Mouse (Mus musculus): ENCODE measurements around the gene Naaladl1. TPM values are rescaled to one million over a fixed set of nuclear protein-coding genes. Genes with fewer than 3 reads are reported as not detected.

Gene Naaladl1
- 4.1 and 4.4 TPM in 2 replicates for polyA plus RNA-seq (2014; fragmentation: Nextera tagmentation; extraction: Ambion mirVana)

DNA sequence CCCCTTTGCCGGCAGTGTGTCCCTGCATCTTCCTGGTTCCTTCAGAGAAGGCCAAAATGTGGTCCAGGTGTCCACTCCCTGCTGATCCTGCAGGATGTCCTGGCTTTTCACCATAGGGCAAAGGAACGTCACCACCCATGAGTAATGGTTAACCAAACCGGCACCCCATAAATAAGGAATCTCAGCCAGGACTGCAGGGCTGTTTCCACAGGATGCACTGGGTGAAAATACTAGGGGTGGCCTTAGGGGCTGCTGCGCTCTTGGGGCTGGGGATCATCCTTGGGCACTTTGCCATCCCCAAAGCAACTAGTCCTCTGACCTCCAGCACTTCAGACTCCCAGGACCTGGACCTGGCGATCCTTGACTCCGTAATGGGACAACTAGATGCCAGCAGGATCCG, at the start of gene Naaladl1:
TSS of gene Naaladl1 (plus strand) at position 197 of the 400 bp plus-strand sequence.
- Histone ChIP-seq H3K4me2 (ENCODE audit: low read length) (no peak within 1 kb of the TSS), H3K27ac (ENCODE audit: low read depth) (no peak within 1 kb of the TSS), H3K4me3 (ENCODE audit: low read depth, low read length) (no peak within 1 kb of the TSS), H3K9me3 (ENCODE audit: control insufficient read depth, low read length) (no peaks in the 10 kb centered on the region), H3K4me1 (replicated peaks; ENCODE audit: control insufficient read depth, insufficient read depth, low read length) (no peaks in the 10 kb centered on the region), H3K36me3 (ENCODE audit: control insufficient read depth, insufficient read depth, low read length) (no peaks in the 10 kb centered on the region), H3K9ac (ENCODE audit: low read length) (no peak within 1 kb of the TSS), H3K27me3 (replicated peaks; ENCODE audit: control insufficient read depth, insufficient read depth, low read length) (no peaks in the 10 kb centered on the region)
- no peak for ATAC-seq (replicated peaks; ENCODE audit: low FRiP score, low TSS enrichment, low read depth)
- 81% methylated on average over 7 of the region's 7 CpGs for WGBS
- no peak for DNase-seq (ENCODE audit: low spot score)

DNA sequence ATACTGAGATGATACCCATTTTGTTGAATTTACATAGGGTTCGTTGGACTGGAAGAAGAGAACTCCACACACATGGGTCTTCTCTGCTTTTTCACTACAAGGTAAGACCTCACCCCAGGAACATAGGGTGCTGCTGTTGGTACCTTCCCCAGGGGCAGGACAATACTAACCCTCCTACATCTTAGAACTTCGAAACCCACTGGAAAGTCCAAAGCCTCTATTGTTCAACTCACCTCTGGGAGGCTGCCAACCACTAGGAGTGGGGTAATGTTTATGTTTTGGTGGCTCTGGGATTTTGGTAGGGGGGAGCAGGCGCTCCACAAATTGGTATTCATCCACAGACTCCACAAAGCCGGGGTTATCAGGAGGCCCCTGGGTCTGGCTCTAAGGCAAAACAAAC, 48.9 kb upstream of the Naaladl1 start:
- 58% methylated on average over 4 of the region's 4 CpGs for WGBS
- H3K4me1 ChIP-seq (replicated peaks; ENCODE audit: control insufficient read depth, insufficient read depth, low read length) = peaks cover 16% of the 10 kb centered on the region
- peak overlapping the region; percentile 92 for H3K4me3 ChIP-seq (ENCODE audit: low read depth, low read length)
- H3K9ac ChIP-seq (ENCODE audit: low read length) = peak overlapping the region; percentile 71
- ATAC-seq (replicated peaks; ENCODE audit: low FRiP score, low TSS enrichment, low read depth) (no peak), DNase-seq (ENCODE audit: low spot score) (no peak)
- peak overlapping the region; percentile 89 for H3K4me2 ChIP-seq (ENCODE audit: low read length)
- peaks cover 64% of the 10 kb centered on the region for H3K36me3 ChIP-seq (ENCODE audit: control insufficient read depth, insufficient read depth, low read length)
- H3K27me3 ChIP-seq (replicated peaks; ENCODE audit: control insufficient read depth, insufficient read depth, low read length) = no peaks in the 10 kb centered on the region
- H3K9me3 ChIP-seq (ENCODE audit: control insufficient read depth, low read length) = no peaks in the 10 kb centered on the region
- H3K27ac ChIP-seq (ENCODE audit: low read depth) = no peak overlapping the region

DNA sequence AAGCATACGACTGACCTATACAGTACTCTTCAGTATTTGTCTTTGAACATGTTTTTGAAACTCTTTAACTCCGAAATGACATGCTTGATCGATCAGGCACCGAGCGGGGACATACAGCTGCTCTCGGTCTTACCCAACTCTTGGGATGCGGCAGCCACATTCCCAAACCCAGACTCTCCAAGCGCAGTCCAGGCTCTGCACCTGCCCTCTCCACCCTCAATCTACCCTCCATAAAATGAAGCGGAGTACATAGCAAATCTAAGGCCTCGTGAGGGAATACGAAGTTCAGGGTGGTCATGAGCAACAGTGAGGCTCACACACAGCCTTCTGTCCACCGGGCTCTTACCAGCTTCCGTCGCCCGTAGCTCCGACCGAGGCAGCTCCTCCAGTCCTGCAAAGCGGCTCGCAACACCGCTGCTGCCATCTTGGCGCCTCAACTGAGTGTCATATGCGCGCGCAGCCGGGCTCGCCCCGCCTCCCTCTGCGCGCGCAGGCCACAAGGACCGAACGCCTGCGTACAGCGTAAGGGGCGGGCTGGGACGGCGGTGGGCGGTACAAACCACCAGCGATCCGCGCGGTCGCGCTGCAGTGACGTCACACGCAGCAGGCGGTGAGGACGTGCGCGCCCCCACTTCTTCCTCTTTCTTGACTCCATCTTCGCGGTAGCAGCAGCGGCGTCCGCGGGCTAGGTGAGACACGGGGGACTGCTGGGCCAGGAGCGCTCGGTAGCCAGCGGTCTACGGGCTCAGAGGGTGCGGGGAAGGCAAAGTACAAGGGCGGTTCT, 48.1 kb upstream of the Naaladl1 start, which contains the start of the genes Mrpl49 and Fau:
TSS of gene Mrpl49 (minus strand) at position 473 of the 784 bp plus-strand sequence.
TSS of gene Fau (plus strand) at position 532 of the 784 bp plus-strand sequence.
- peak within 1 kb of the TSS; percentile 92 for H3K4me3 ChIP-seq (ENCODE audit: low read depth, low read length)
- DNase-seq (ENCODE audit: low spot score) (peak; percentile 97), ATAC-seq (replicated peaks; ENCODE audit: low FRiP score, low TSS enrichment, low read depth) (peak; percentile 80)
- H3K4me1 ChIP-seq (replicated peaks; ENCODE audit: control insufficient read depth, insufficient read depth, low read length) = peaks cover 24% of the 10 kb centered on the region
- H3K9ac ChIP-seq (ENCODE audit: low read length) = peak within 1 kb of the TSS; percentile 90
- H3K27me3 ChIP-seq (replicated peaks; ENCODE audit: control insufficient read depth, insufficient read depth, low read length) = no peaks in the 10 kb centered on the region
- H3K36me3 ChIP-seq (ENCODE audit: control insufficient read depth, insufficient read depth, low read length) = peaks cover 56% of the 10 kb centered on the region
- peak within 1 kb of the TSS; percentile 94 for H3K4me2 ChIP-seq (ENCODE audit: low read length)
- no peaks in the 10 kb centered on the region for H3K9me3 ChIP-seq (ENCODE audit: control insufficient read depth, low read length)
- peak within 1 kb of the TSS; percentile 74 for H3K27ac ChIP-seq (ENCODE audit: low read depth)
- WGBS = under 1% methylated on average over 63 of the region's 63 CpGs

DNA sequence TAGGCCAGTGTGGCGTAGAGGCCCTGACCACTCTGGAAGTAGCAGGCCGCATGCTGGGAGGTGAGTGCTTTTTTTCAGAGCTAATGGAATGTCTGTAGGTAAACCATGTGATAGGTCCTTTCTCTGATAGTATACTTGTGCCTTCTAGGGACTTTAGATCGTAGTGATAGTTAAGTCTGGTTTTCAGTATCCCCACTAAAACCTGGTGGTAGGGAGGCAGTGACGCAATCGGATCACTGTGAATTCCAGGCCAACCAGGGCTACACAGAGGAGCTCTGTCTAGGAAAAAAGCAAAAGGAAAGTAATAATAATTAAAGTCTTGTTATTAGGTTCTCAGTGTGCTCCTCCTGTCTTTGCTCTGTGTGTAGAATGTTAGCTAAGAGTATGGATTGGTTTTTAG, 47.1 kb upstream of the Naaladl1 start:
- Histone ChIP-seq H3K27me3 (replicated peaks; ENCODE audit: control insufficient read depth, insufficient read depth, low read length) (no peaks in the 10 kb centered on the region), H3K4me2 (ENCODE audit: low read length) (peak overlapping the region; percentile 94), H3K9me3 (ENCODE audit: control insufficient read depth, low read length) (no peaks in the 10 kb centered on the region), H3K36me3 (ENCODE audit: control insufficient read depth, insufficient read depth, low read length) (peaks cover 46% of the 10 kb centered on the region), H3K4me1 (replicated peaks; ENCODE audit: control insufficient read depth, insufficient read depth, low read length) (peaks cover 28% of the 10 kb centered on the region), H3K4me3 (ENCODE audit: low read depth, low read length) (peak overlapping the region; percentile 92), H3K27ac (ENCODE audit: low read depth) (peak overlapping the region; percentile 74), H3K9ac (ENCODE audit: low read length) (peak overlapping the region; percentile 90)
- no peak for DNase-seq (ENCODE audit: low spot score)
- 28% methylated on average over 5 of the region's 5 CpGs for WGBS
- no peak for ATAC-seq (replicated peaks; ENCODE audit: low FRiP score, low TSS enrichment, low read depth)

DNA sequence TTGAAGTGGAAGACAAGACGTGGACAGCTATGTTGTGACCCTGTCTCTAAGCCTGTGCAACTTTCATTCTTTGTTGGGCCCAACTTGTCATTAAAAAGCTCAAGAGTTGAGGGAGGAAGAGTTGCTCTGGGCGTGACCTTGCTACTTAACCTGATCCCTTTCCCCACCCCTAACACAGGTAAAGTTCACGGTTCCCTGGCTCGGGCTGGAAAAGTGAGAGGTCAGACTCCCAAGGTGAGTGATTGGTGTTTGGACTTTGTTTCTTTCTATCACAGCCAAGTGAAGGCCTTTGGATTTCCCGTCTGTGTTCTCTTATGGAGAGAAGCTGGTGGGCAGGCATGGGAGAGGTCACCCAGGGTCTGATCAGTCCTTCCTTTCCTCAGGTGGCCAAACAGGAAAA, 46.6 kb upstream of the Naaladl1 start:
- H3K36me3 ChIP-seq (ENCODE audit: control insufficient read depth, insufficient read depth, low read length) = peaks cover 41% of the 10 kb centered on the region
- peaks cover 28% of the 10 kb centered on the region for H3K4me1 ChIP-seq (replicated peaks; ENCODE audit: control insufficient read depth, insufficient read depth, low read length)
- H3K9me3 ChIP-seq (ENCODE audit: control insufficient read depth, low read length) = no peaks in the 10 kb centered on the region
- DNase-seq (ENCODE audit: low spot score) = no peak
- H3K9ac ChIP-seq (ENCODE audit: low read length) = peak overlapping the region; percentile 90
- H3K27me3 ChIP-seq (replicated peaks; ENCODE audit: control insufficient read depth, insufficient read depth, low read length) = no peaks in the 10 kb centered on the region
- H3K4me3 ChIP-seq (ENCODE audit: low read depth, low read length) = peak overlapping the region; percentile 92
- H3K27ac ChIP-seq (ENCODE audit: low read depth) = no peak overlapping the region
- H3K4me2 ChIP-seq (ENCODE audit: low read length) = peak overlapping the region; percentile 94
- ATAC-seq (replicated peaks; ENCODE audit: low FRiP score, low TSS enrichment, low read depth) = no peak
- 80% methylated on average over 5 of the region's 5 CpGs for WGBS

DNA sequence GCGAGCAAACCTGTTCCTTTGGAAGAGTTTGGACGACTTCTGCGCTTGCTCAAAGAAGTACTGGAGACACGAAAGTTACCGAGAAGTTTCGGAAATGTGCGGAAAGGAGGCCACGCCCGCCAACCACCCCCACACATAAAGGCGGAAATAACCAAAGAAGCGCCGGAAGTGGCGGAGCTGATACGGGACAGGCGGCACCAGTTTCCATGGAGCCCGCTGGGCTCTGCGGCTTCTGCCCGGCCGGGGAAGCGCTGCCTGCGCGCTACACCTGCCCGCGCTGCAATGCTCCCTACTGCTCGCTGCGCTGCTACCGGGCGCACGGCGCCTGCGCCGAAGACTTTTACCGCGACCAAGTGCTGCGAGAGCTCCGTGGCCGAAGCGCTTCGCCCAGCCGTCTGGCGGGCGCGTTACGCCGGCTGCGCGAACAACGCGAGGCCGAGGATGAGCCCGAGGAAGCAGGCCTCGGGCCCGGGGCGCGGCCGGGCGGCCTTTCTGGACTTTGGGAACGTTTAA, 44.5 kb upstream of the Naaladl1 start, which contains the start of gene Znhit2:
TSS of gene Znhit2 (plus strand) at position 172 of the 513 bp plus-strand sequence.
- peak within 1 kb of the TSS; percentile 99 for H3K4me2 ChIP-seq (ENCODE audit: low read length)
- H3K27me3 ChIP-seq (replicated peaks; ENCODE audit: control insufficient read depth, insufficient read depth, low read length) = no peaks in the 10 kb centered on the region
- under 1% methylated on average over 54 of the region's 58 CpGs for WGBS
- peak within 1 kb of the TSS; percentile 81 for H3K27ac ChIP-seq (ENCODE audit: low read depth)
- peaks cover 20% of the 10 kb centered on the region for H3K36me3 ChIP-seq (ENCODE audit: control insufficient read depth, insufficient read depth, low read length)
- H3K9ac ChIP-seq (ENCODE audit: low read length) = peak within 1 kb of the TSS; percentile 81
- DNase-seq (ENCODE audit: low spot score) (peak; percentile 92), ATAC-seq (replicated peaks; ENCODE audit: low FRiP score, low TSS enrichment, low read depth) (peak; percentile 53)
- peaks cover 27% of the 10 kb centered on the region for H3K4me1 ChIP-seq (replicated peaks; ENCODE audit: control insufficient read depth, insufficient read depth, low read length)
- peak within 1 kb of the TSS; percentile 68 for H3K4me3 ChIP-seq (ENCODE audit: low read depth, low read length)
- H3K9me3 ChIP-seq (ENCODE audit: control insufficient read depth, low read length) = no peaks in the 10 kb centered on the region

DNA sequence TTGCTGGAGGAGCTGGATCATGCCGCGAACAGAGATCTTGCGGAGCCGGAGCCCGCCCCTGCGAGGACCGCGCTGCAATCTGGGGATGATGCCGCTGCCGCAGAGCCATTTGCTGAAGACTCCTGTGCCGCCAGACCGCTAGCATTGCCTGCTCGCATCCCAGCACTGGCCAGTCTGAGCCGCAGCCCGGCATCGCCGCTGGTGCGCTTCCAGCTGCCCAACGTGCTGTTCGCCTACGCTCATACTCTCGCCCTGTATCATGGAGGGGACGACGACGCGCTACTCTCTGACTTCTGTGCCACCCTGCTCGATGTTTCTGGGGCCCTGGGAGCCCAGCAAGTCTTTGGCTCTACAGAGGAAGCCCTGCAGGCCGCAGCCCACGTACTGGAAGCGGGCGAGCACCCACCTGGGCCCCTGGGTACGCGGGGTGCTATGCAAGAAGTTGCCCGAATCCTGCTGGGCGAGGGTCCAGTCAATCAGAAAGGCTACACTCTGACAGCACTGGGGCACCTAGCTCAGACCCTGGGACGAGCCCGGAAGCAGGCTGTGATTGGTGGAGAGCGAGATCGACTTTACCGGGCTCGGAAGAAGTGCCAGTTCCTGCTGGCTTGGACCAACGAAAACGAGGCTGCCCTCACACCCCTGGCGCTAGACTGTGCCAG, 43.8 kb upstream of the Naaladl1 start:
- peak; percentile 74 for DNase-seq (ENCODE audit: low spot score)
- Histone ChIP-seq H3K4me1 (replicated peaks; ENCODE audit: control insufficient read depth, insufficient read depth, low read length) (peaks cover 26% of the 10 kb centered on the region), H3K27me3 (replicated peaks; ENCODE audit: control insufficient read depth, insufficient read depth, low read length) (no peaks in the 10 kb centered on the region), H3K9ac (ENCODE audit: low read length) (peak overlapping the region; percentile 81), H3K27ac (ENCODE audit: low read depth) (peak overlapping the region; percentile 81), H3K4me3 (ENCODE audit: low read depth, low read length) (peak overlapping the region; percentile 68), H3K36me3 (ENCODE audit: control insufficient read depth, insufficient read depth, low read length) (peaks cover 15% of the 10 kb centered on the region), H3K4me2 (ENCODE audit: low read length) (peak overlapping the region; percentile 99), H3K9me3 (ENCODE audit: control insufficient read depth, low read length) (no peaks in the 10 kb centered on the region)
- no peak for ATAC-seq (replicated peaks; ENCODE audit: low FRiP score, low TSS enrichment, low read depth)
- 2% methylated on average over 44 of the region's 44 CpGs for WGBS

DNA sequence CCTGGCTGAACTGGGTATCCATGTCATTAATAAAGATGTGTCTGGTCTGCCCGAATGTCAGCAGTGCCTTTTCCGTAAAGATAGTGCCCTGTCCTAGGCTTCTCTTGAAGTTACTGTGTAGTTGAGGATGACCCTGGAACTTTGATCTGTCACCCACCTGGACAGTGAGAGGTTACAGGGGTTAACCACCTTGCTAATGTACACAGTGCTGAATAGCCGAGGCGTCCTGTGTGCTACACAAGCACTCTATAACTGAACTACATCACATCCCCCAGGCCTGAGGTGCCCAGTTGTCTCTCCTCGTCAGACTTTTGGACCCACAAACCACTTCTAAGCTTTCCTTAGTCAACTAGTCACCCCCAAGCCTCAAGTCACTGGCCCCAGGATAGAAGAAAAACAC, 43.2 kb upstream of the Naaladl1 start:
- 47% methylated on average over 5 of the region's 5 CpGs for WGBS
- peaks cover 15% of the 10 kb centered on the region for H3K36me3 ChIP-seq (ENCODE audit: control insufficient read depth, insufficient read depth, low read length)
- ATAC-seq (replicated peaks; ENCODE audit: low FRiP score, low TSS enrichment, low read depth) (no peak), DNase-seq (ENCODE audit: low spot score) (no peak)
- no peaks in the 10 kb centered on the region for H3K9me3 ChIP-seq (ENCODE audit: control insufficient read depth, low read length)
- H3K27me3 ChIP-seq (replicated peaks; ENCODE audit: control insufficient read depth, insufficient read depth, low read length) = no peaks in the 10 kb centered on the region
- H3K4me3 ChIP-seq (ENCODE audit: low read depth, low read length) = peak overlapping the region; percentile 68
- H3K27ac ChIP-seq (ENCODE audit: low read depth) = peak overlapping the region; percentile 81; the same call in 1 of the 2 replicates
- peak overlapping the region; percentile 81 for H3K9ac ChIP-seq (ENCODE audit: low read length)
- peak overlapping the region; percentile 99 for H3K4me2 ChIP-seq (ENCODE audit: low read length)
- peaks cover 29% of the 10 kb centered on the region for H3K4me1 ChIP-seq (replicated peaks; ENCODE audit: control insufficient read depth, insufficient read depth, low read length)
